Mouse (Mus musculus): ENCODE data around the gene Rec114. TPM values are rescaled to one million over a fixed set of nuclear protein-coding genes. Genes with fewer than 3 reads are reported as not detected.

Gene Rec114
- total RNA-seq (2014; rRNA removed) (1.0 and 6.7 TPM in 2 replicates), polyA plus RNA-seq (2015; fragmentation: Nextera tagmentation; extraction: Ambion mirVana) (2.0 TPM in 2 replicates)

DNA sequence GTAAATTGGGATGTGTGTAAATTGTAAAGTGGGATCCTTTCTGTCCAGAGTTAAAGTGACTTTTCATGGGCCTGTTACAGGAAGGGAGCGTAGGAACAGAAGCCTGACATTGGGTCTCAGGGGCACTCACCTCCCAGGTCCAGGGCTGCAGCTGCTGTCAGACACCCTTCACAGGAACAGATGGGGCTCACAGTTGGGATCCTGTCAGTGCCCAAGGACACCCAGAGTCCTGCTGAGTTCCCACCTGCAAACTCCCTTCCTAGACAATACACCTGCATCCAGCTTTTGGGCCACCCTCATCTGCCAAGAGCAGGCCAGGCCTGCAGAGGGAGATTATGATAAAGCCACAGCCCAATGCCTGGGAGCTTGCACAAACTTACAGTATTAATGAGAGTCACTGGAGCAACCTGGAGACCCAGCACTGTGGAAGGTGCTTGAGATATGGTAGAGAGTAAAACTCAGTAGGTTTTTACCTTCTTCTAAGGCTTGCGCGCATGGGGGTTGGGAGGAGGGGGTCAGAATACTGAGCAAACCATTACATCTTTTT, at the start of gene Rec114:
Gene Rec114, minus strand, starts transcription at position 263 of the 547 bp plus-strand sequence.
- no peak within 1 kb of the TSS for H3K9ac ChIP-seq (replicated peaks; ENCODE audit: low read length)
- ATAC-seq (no peak), DNase-seq (ENCODE audit: low spot score) (no peak)
- H3K4me1 ChIP-seq (ENCODE audit: insufficient read depth, low read length) = peaks cover 5% of the 10 kb centered on the region; the same call in 1 of the 2 replicates
- no peak within 1 kb of the TSS for H3K4me2 ChIP-seq (ENCODE audit: low read depth, low read length)
- no peak for TF ChIP-seq CTCF (IDR thresholded peaks at IDR 0.05; ENCODE audit: low read depth)
- no peaks in the 10 kb centered on the region for H3K36me3 ChIP-seq (ENCODE audit: insufficient read depth, low read length)
- no peaks in the 10 kb centered on the region for H3K27me3 ChIP-seq (ENCODE audit: insufficient read depth, low read length)
- H3K4me3 ChIP-seq (ENCODE audit: low read length) = no peak within 1 kb of the TSS
- no peak within 1 kb of the TSS for H3K27ac ChIP-seq
- 93% methylated on average over 3 of the region's 3 CpGs for WGBS
- no peaks in the 10 kb centered on the region for H3K9me3 ChIP-seq (ENCODE audit: low read length)

DNA sequence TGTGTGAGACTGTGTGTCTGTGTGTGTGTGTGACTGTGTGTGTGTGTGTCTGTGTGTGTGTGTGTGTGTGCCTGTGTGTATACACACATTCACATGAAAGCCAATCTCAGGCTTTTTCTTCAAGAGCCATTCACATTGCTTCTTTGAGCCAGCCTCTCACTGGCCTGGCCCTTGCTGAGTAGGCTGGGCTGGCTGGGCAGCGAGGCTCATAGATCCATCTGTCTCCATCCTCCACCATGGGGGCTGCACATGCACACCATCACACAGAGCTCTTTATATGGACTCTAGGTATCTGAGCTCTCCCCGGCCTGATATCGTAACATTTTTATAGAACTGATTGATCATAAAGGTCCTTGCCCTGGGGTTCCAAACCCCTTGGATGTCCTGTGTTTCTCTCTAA, 45.7 kb upstream of the Rec114 start:
- Histone ChIP-seq H3K4me2 (ENCODE audit: low read depth, low read length) (no peak overlapping the region), H3K9ac (replicated peaks; ENCODE audit: low read length) (no peak overlapping the region), H3K27ac (no peak overlapping the region), H3K9me3 (ENCODE audit: low read length) (no peaks in the 10 kb centered on the region), H3K4me3 (ENCODE audit: low read length) (no peak overlapping the region), H3K27me3 (ENCODE audit: insufficient read depth, low read length) (no peaks in the 10 kb centered on the region), H3K4me1 (ENCODE audit: insufficient read depth, low read length) (no peaks in the 10 kb centered on the region), H3K36me3 (ENCODE audit: insufficient read depth, low read length) (no peaks in the 10 kb centered on the region)
- no peak for TF ChIP-seq CTCF (IDR thresholded peaks at IDR 0.05; ENCODE audit: low read depth)
- WGBS = 79% methylated on average over 3 of the region's 3 CpGs
- no peak for ATAC-seq
- DNase-seq (ENCODE audit: low spot score) = no peak

DNA sequence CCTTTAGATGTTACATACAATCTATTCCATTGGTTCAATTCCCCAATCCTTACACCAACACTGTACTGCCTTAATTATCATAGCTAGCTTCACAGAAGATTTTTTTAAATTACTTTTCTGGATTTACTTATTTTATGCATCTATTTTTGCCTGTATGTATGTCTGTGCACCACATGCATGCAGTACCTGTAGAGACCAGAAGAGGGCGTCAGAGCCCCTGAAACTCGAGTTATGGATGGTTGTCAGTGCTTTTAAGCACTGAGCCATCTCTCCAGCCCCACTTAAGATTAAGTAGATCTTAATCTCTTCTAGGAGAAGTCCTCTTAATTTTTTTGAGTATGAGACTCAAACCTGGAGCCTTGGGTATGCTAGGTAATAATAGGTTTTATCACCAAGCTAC, 31.6 kb upstream of the Rec114 start:
- WGBS = 11% methylated on average over 2 of the region's 2 CpGs

DNA sequence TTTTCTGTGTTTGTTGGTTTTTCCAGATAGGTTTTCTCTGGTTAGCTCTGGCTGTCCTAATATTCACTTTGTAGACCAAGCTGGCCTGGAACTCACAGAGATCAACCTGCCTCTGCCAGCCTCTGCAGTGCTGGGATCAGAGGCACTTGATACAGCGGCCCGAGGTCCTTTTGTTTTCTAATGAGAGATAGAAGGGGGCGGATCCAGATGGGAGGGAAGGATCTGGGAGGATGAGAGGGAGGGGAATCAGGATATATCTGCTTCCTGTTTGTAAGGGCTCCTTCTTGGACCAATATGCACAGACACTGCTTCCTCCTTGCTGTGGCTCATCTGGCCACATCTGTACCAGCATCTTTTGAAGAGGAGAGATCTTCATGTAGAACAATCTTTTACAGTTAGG, 31.0 kb upstream of the Rec114 start:
- DNase-seq (ENCODE audit: low spot score) = no peak
- no peak for TF ChIP-seq CTCF (IDR thresholded peaks at IDR 0.05; ENCODE audit: low read depth)
- Histone ChIP-seq H3K4me1 (ENCODE audit: insufficient read depth, low read length) (no peaks in the 10 kb centered on the region), H3K27ac (no peak overlapping the region), H3K4me2 (ENCODE audit: low read depth, low read length) (no peak overlapping the region), H3K27me3 (ENCODE audit: insufficient read depth, low read length) (no peaks in the 10 kb centered on the region), H3K9ac (replicated peaks; ENCODE audit: low read length) (no peak overlapping the region), H3K4me3 (ENCODE audit: low read length) (no peak overlapping the region), H3K9me3 (ENCODE audit: low read length) (no peaks in the 10 kb centered on the region), H3K36me3 (ENCODE audit: insufficient read depth, low read length) (no peaks in the 10 kb centered on the region)
- ATAC-seq = no peak
- 54% methylated on average over 3 of the region's 3 CpGs for WGBS

More for the DNA sequence above, 31.6 kb upstream of the Rec114 start:
- no peaks in the 10 kb centered on the region for H3K27me3 ChIP-seq (ENCODE audit: insufficient read depth, low read length)
- H3K4me2 ChIP-seq (ENCODE audit: low read depth, low read length) = no peak overlapping the region
- ATAC-seq (no peak), DNase-seq (ENCODE audit: low spot score) (no peak)
- H3K36me3 ChIP-seq (ENCODE audit: insufficient read depth, low read length) = no peaks in the 10 kb centered on the region
- no peak overlapping the region for H3K9ac ChIP-seq (replicated peaks; ENCODE audit: low read length)
- H3K4me1 ChIP-seq (ENCODE audit: insufficient read depth, low read length) = no peaks in the 10 kb centered on the region
- peak; percentile 47 for TF ChIP-seq CTCF (IDR thresholded peaks at IDR 0.05; ENCODE audit: low read depth)
- no peak overlapping the region for H3K27ac ChIP-seq
- H3K4me3 ChIP-seq (ENCODE audit: low read length) = no peak overlapping the region
- no peaks in the 10 kb centered on the region for H3K9me3 ChIP-seq (ENCODE audit: low read length)

DNA sequence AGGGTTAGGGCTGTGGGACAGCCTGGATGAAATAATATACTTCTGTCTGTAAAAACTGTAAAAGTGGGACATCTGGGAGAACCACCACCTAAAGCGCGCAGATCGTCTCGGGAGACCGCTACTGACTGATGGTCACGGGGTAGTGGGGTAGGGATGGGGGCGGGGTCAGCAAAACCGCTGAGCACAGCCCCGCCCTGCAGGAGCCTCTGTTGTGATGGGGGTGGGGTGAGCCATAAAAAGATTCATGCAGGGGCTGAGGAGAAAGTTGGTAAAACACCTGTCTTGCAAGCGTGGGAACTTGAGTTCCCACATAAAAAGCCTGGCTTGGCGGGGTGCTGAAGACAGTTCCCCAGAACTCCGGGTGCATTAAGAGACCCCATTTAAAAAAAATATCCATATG, 26.2 kb upstream of the Rec114 start:
- Histone ChIP-seq H3K4me1 (ENCODE audit: insufficient read depth, low read length) (no peaks in the 10 kb centered on the region), H3K9me3 (ENCODE audit: low read length) (no peaks in the 10 kb centered on the region), H3K27ac (no peak overlapping the region), H3K4me3 (ENCODE audit: low read length) (no peak overlapping the region), H3K4me2 (ENCODE audit: low read depth, low read length) (no peak overlapping the region), H3K36me3 (ENCODE audit: insufficient read depth, low read length) (no peaks in the 10 kb centered on the region), H3K9ac (replicated peaks; ENCODE audit: low read length) (no peak overlapping the region), H3K27me3 (ENCODE audit: insufficient read depth, low read length) (no peaks in the 10 kb centered on the region)
- WGBS = 68% methylated on average over 12 of the region's 12 CpGs
- no peak for ATAC-seq
- TF ChIP-seq CTCF (IDR thresholded peaks at IDR 0.05; ENCODE audit: low read depth) = no peak
- no peak for DNase-seq (ENCODE audit: low spot score)

DNA sequence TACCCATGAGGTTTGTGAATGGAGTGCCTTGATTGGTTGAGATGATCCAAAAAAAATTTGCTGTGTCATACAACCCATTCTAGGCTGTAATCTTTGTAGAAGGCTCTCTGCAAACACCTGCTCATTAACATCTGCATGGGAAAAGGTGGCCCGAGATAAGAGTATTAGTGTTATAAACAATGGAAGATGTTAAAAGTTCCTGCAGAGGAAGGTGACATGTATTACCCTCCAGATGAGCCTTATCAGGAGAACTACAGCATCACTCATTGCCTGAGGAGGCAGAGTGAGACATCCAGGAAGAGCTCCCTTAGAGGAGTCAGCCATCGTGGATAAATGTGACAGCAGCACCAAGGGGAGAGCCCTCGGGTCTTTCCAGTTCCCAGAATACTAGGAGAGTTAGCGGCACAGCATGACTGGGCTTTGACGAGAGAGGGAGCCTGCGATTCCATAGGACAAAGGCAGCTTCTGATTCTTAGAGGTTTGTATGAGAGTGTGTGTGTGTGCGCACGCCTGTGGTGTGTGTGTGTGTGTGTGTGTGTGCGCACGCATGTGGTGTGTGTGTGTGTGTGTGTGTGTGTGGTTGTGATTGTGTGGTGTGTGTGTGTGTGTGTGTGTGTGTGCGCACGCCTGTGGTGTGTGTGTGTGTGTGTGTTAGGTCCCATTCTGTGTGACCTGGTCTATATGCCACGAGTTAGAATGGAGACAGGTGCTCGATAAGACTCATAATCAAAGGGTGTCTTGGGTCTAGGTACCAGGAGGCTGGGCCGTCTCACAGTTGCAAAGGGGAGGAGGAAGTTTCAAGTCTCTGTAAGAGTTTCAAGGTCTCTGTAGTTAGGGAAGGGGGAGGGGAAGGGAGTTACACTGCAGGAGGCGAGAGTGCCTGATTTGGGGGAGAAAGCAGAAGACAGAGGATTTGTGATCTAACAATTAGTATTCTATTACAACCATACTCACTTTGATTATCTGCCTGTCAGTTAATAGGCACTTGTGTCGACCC, 23.5 kb upstream of the Rec114 start:
- Histone ChIP-seq H3K4me1 (ENCODE audit: insufficient read depth, low read length) (no peaks in the 10 kb centered on the region), H3K36me3 (ENCODE audit: insufficient read depth, low read length) (no peaks in the 10 kb centered on the region), H3K9ac (replicated peaks; ENCODE audit: low read length) (no peak overlapping the region), H3K27ac (no peak overlapping the region), H3K4me3 (ENCODE audit: low read length) (no peak overlapping the region), H3K27me3 (ENCODE audit: insufficient read depth, low read length) (no peaks in the 10 kb centered on the region), H3K9me3 (ENCODE audit: low read length) (no peaks in the 10 kb centered on the region), H3K4me2 (ENCODE audit: low read depth, low read length) (no peak overlapping the region)
- TF ChIP-seq CTCF (IDR thresholded peaks at IDR 0.05; ENCODE audit: low read depth) = no peak
- 63% methylated on average over 16 of the region's 17 CpGs for WGBS
- DNase-seq (ENCODE audit: low spot score) (peak; percentile 19), ATAC-seq (peak; percentile 96)
